Mouse (Mus musculus) heart, embryonic 14.5 days (tissue): ENCODE measurements around the gene Baiap3. TPM values are rescaled to one million over a fixed set of nuclear protein-coding genes. Genes with fewer than 3 reads are reported as not detected.

Experiments
- ATAC-seq: fragments of 200-750 bp; cut with Nextera tagmentation; 2 replicates; pipeline ENCODE4 v1.8.0; 2017; ENCODE audit warnings: low read depth, moderate TSS enrichment; ENCODE audit not compliant: insufficient number of reproducible peaks, insufficient read depth, low FRiP score
- H3K27ac ChIP-seq, 2 experiments: fragments of 200-500 bp in 1 of 2; fragments of 300-500 bp in 1 of 2; sonication (generic) in 1 of 2; replicated peaks in 1 of 2; 2 replicates each; pipeline ENCODE4 v1.5.1; 2012 to 2014; ENCODE audit warnings: low read depth in 2 of 2, low read length in 2 of 2, control low read depth in 1 of 2, mild to moderate bottlenecking in 1 of 2, mixed read lengths in 1 of 2; ENCODE audit not compliant: control insufficient read depth in 1 of 2, insufficient read depth in 1 of 2
- H3K27me3 ChIP-seq: fragments of 300-500 bp; sonication (generic); 2 replicates; pipeline ENCODE4 v1.6.1; 2014; ENCODE audit warnings: mild to moderate bottlenecking, low read length, control low read depth; ENCODE audit not compliant: control insufficient read depth, insufficient read depth
- H3K36me3 ChIP-seq: fragments of 300-500 bp; sonication (generic); 2 replicates; pipeline ENCODE4 v1.6.1; 2014; ENCODE audit warnings: mild to moderate bottlenecking, control low read depth, low read length, mixed read lengths; ENCODE audit not compliant: control insufficient read depth, insufficient read depth
- H3K4me1 ChIP-seq, 2 experiments: fragments of 200-500 bp in 1 of 2; fragments of 300-500 bp in 1 of 2; sonication (generic) in 1 of 2; 2 replicates each; pipeline ENCODE4 v1.6.1; 2012 to 2014; ENCODE audit warnings: low read length in 2 of 2, control low read depth in 1 of 2, mixed read lengths in 1 of 2; ENCODE audit not compliant: control insufficient read depth in 2 of 2, insufficient read depth in 2 of 2
- H3K4me2 ChIP-seq: fragments of 300-500 bp; sonication (generic); 2 replicates; pipeline ENCODE4 v1.6.1; 2014; ENCODE audit warnings: mild to moderate bottlenecking, low read length
- H3K4me3 ChIP-seq, 2 experiments: fragments of 200-500 bp in 1 of 2; fragments of 300-500 bp in 1 of 2; sonication (generic) in 1 of 2; 2 replicates each; pipeline ENCODE4 v1.5.1; 2012 to 2014; ENCODE audit warnings: low read length in 2 of 2, mild to moderate bottlenecking in 2 of 2, control low read depth in 1 of 2, low read depth in 1 of 2, moderate library complexity in 1 of 2; ENCODE audit not compliant: control insufficient read depth in 1 of 2, insufficient read depth in 1 of 2
- H3K9ac ChIP-seq: fragments of 300-500 bp; sonication (generic); 2 replicates; pipeline ENCODE4 v1.6.1; 2014; ENCODE audit warnings: mild to moderate bottlenecking, low read length
- H3K9me3 ChIP-seq: fragments of 300-500 bp; sonication (generic); 2 replicates; pipeline ENCODE4 v1.6.1; 2016; ENCODE audit warnings: low read length, control low read depth; ENCODE audit not compliant: control insufficient read depth
- WGBS: fragments of 180-500 bp; shearing (Covaris S2); extraction: QIAGEN DNeasy Blood & Tissue Kit; methylation state at CpG from one replicate; pipeline ENCODE4 v1.1.7; 2014; 5-methylcytosine and 5-hydroxymethylcytosine counted together
- polyA plus RNA-seq: library from polyadenylated mRNA; unstranded; fragments of >200 nt; fragmentation: Nextera tagmentation; extraction: Ambion mirVana; gene quantifications from 2 replicates; pipeline ENCODE4 v1.2.1, GENCODE M21; 2014

Gene Baiap3
- polyA plus RNA-seq = 0.76 TPM in 1 of 2 replicates, not detected in the other

DNA sequence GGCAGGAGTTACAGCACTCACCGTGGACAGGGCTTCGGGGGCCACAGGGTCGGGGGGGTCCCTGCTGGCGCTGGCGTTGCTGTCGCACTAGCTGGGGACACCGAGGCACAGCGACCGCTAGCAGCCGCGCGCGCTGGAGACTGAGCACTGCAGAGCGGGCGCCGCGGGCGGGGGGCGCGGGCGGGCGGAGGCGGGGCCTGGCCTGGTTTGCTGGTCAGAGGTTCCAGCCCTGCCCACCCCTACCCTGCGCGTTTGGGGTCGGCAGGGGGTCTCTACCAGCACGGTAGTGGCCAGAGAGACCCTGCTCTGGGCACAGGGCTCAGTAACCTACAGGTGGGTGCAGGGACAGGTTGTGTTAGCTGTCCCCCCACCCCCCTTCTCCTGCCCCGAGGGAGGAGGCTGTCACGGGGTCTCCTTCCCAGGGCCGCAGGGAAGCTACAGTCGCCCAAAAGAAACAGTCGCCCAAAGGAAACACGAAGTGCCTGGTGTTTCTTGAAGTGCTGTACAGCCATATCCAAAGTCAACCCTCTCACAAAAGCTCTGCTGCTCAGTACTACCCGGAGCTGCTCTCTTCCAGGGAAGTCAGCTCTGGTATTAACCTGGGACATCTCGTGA lies at the start of gene Baiap3:
Baiap3 (minus strand) TSS at position 225 of the 615 bp plus-strand sequence.
- no peak; the same call in 1 of the 2 replicates for ATAC-seq
- Histone ChIP-seq H3K4me3 (peak within 1 kb of the TSS; percentile 27 to 39), H3K9ac (peak within 1 kb of the TSS; percentile 53), H3K36me3 (peaks cover 21% of the 10 kb centered on the region), H3K4me2 (peak within 1 kb of the TSS; percentile 67), H3K27ac (no peak within 1 kb of the TSS), H3K27me3 (peaks cover 48% of the 10 kb centered on the region), H3K9me3 (no peaks in the 10 kb centered on the region), H3K4me1 (peaks cover 2 to 11% of the 10 kb centered on the region in 2 experiments; a peak in 3 of 4 replicates)
- 4% methylated on average over 32 of the region's 35 CpGs for WGBS

DNA sequence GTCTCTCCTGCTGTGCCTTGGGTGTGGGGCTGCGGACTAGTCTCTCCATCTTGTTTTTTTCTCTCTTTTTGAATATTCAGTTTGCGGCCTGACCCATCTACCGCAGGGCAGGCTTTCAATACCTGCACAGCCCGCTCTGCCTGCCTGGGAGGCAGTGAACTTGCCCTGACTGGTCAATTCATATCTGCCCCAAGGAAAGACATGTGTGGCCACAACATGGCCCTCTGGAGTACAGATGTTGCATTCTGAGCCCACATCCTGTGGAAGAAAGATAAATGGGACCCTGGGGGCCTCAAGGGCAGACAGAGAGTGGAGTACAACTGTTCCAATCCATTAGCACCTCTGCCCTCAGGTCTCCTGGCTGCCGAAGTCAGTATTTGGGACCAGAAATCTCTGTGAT lies 41.9 kb upstream of the Baiap3 start, which contains the start of gene Prss34:
Prss34 (plus strand) TSS at position 301 of the 400 bp plus-strand sequence.
- ATAC-seq = no peak
- Histone ChIP-seq H3K36me3 (no peaks in the 10 kb centered on the region), H3K9ac (no peak within 1 kb of the TSS), H3K4me1 (no peaks in the 10 kb centered on the region), H3K4me3 (no peak within 1 kb of the TSS), H3K27ac (no peak within 1 kb of the TSS), H3K4me2 (no peak within 1 kb of the TSS), H3K27me3 (peaks cover 3% of the 10 kb centered on the region; the same call in 1 of the 2 replicates), H3K9me3 (no peaks in the 10 kb centered on the region)
- WGBS = 74% methylated on average over 5 of the region's 5 CpGs

DNA sequence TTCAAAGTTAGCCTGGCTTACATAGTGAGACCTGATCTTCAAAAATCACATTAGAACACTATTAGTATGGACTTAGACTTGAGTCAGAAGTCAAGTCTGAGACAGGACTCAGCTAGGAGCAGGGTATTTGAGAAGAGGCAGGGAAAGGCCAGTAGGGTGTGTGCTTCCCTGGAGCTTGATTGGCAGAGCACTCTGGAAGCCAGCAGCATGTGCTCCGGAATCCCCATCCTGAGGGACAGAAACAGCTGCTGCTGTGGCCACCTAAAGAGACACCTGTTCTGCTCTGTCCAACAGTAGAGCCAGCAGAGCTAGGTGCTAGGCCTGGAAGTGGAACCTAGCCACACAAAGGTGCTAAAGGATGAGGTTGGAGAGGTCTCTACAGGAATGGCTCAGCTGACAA lies 37.9 kb upstream of the Baiap3 start:
- Histone ChIP-seq H3K4me3 (no peak overlapping the region), H3K36me3 (no peaks in the 10 kb centered on the region), H3K27ac (no peak overlapping the region), H3K27me3 (no peaks in the 10 kb centered on the region), H3K4me2 (no peak overlapping the region), H3K9ac (no peak overlapping the region), H3K9me3 (no peaks in the 10 kb centered on the region), H3K4me1 (no peaks in the 10 kb centered on the region)
- WGBS = 42% methylated on average over 1 of the region's 1 CpGs
- no peak for ATAC-seq

DNA sequence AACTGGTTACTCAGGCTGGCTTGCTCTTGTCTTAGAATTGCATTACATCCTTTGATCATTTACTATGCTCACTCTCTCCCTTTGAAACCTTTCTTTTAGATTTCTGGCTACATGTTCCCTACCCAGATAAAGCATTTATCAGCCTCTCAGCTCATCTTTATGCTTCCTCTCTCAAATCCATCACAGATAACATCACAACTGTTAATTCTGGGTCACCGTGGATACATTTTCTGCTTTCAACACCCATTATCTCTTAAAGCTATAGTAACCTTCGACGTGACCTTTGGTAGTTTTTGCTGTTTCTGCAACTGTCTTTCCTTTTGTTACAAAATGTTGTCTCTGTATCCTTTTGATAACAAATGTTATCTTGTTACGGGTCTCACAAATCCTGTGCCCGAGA lies 37.3 kb upstream of the Baiap3 start:
- no peak overlapping the region for H3K4me2 ChIP-seq
- no peaks in the 10 kb centered on the region for H3K27me3 ChIP-seq
- H3K4me1 ChIP-seq = no peaks in the 10 kb centered on the region
- no peak overlapping the region for H3K27ac ChIP-seq
- H3K9me3 ChIP-seq = no peaks in the 10 kb centered on the region
- ATAC-seq = no peak
- H3K9ac ChIP-seq = no peak overlapping the region
- H3K36me3 ChIP-seq = no peaks in the 10 kb centered on the region
- no peak overlapping the region for H3K4me3 ChIP-seq
- WGBS = 41% methylated on average over 5 of the region's 5 CpGs

DNA sequence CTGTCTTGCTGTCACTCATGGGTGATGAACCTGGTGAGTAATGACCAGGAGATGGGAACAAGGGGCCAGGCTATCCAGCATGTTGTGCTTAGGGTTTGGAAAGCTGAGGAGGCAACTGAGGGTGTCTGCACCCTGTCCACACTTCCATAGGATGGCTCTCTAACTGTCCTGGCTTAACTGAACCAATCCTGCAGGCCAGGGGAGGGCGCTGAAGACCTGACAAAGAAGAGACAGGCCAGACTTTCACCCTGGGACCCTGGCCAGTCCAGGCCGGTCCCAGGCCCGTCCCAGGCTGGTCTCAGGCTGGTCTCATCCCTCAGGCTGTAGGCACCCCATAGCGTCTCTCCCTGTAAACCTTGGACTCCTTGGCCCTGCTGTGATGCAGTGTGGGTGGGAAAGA lies 34.2 kb upstream of the Baiap3 start:
- ATAC-seq = no peak
- no peak overlapping the region for H3K9ac ChIP-seq

DNA sequence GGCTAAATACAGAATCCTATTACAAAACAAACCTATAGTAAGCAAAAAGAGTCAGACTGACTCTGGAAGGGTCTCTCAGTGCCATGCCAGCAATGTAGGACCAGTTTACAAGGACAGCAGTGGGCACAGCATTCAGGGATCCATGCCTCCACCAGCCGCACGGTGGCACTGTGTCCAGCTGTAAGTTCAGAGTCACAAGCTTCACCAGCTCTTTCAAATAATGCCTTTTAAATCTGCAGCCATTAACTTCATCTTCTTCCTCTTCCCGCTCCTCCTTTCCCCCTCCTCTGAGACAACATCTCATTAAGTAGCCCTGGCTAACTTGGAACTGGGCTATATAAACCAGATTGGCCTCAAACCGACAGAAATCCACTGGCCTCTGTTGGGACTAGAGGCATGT lies 32.7 kb upstream of the Baiap3 start:
- H3K4me1 ChIP-seq = no peaks in the 10 kb centered on the region
- no peak for ATAC-seq

More for the DNA sequence above, 34.2 kb upstream of the Baiap3 start:
- Histone ChIP-seq H3K27ac (no peak overlapping the region), H3K4me1 (no peaks in the 10 kb centered on the region), H3K9me3 (no peaks in the 10 kb centered on the region), H3K27me3 (no peaks in the 10 kb centered on the region), H3K36me3 (no peaks in the 10 kb centered on the region), H3K4me2 (no peak overlapping the region), H3K4me3 (no peak overlapping the region)
- WGBS = 22% methylated on average over 4 of the region's 4 CpGs

DNA sequence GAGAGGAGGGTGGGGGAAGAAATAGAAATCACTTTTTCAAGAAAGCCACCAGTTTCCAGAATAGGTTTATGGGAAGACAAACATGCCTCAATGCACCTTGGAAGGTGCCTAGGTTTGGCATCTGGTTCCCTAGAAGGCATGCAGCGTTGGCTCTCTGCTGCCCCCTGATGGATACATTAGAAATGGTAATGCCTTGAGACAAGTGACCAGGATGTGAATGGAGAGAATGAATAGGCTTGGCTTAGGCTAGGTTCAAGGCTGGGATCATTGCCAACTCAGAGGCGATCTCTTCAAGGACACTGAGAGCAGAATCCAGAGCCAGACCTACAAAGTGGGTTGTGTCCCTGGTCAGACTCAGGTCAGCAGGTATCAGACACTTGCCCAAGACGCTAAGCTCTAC lies 28.9 kb upstream of the Baiap3 start:
- Histone ChIP-seq H3K27me3 (no peaks in the 10 kb centered on the region), H3K4me3 (no peak overlapping the region), H3K4me2 (no peak overlapping the region), H3K9me3 (0 out of 2 replicates have a peak, but pooled peaks cover 7% of the 10 kb centered on the region), H3K27ac (no peak overlapping the region), H3K9ac (no peak overlapping the region), H3K36me3 (no peaks in the 10 kb centered on the region), H3K4me1 (no peaks in the 10 kb centered on the region)
- ATAC-seq = no peak
- 14% methylated on average over 3 of the region's 3 CpGs for WGBS

More for the DNA sequence above, 32.7 kb upstream of the Baiap3 start:
- H3K4me2 ChIP-seq = no peak overlapping the region
- H3K4me3 ChIP-seq = no peak overlapping the region
- H3K27me3 ChIP-seq = no peaks in the 10 kb centered on the region
- WGBS = 19% methylated on average over 4 of the region's 4 CpGs
- 0 out of 2 replicates have a peak, but pooled peaks cover 2% of the 10 kb centered on the region for H3K9me3 ChIP-seq
- no peaks in the 10 kb centered on the region for H3K36me3 ChIP-seq
- no peak overlapping the region for H3K9ac ChIP-seq
- no peak overlapping the region for H3K27ac ChIP-seq

DNA sequence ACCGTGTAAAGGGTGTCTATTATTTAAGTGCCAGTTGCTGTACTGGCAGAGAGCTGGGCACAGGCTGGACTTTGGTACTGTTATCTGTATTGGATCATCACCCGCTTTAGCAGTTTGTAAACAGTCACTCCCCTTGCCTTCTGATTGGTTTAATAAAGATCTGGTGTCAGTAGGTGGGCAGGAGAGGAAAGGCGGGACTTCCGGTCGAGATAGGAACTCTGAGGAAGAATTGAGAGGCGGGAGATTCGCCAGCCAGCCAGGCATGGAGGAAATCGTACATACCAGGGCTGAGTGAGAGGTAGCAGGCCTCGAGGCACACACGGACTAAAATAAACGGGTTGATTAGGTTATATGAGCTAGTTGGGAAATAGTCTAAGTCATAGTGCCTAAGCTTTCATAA lies 26.0 kb upstream of the Baiap3 start:
- no peaks in the 10 kb centered on the region for H3K27me3 ChIP-seq
- 0 out of 2 replicates have a peak, but pooled peaks cover 7% of the 10 kb centered on the region for H3K9me3 ChIP-seq
- H3K4me3 ChIP-seq = no peak overlapping the region
- WGBS = 27% methylated on average over 11 of the region's 11 CpGs
- H3K9ac ChIP-seq = no peak overlapping the region
- no peaks in the 10 kb centered on the region for H3K36me3 ChIP-seq
- no peaks in the 10 kb centered on the region for H3K4me1 ChIP-seq
- no peak overlapping the region for H3K27ac ChIP-seq
- H3K4me2 ChIP-seq = peak overlapping the region; percentile 21
- ATAC-seq = no peak
